Mouse (Mus musculus) cerebellum, adult 2 months (tissue): Measurements from ENCODE around the gene Cul7. TPM values are rescaled to one million over a fixed set of nuclear protein-coding genes. Genes with fewer than 3 reads are reported as not detected.

Experiments used
- DNase-seq, 2 experiments: peaks; one replicate each; pipeline ENCODE4 v3.0.0; 2021
- H3K27ac ChIP-seq: fragments of 200-500 bp; 2 replicates; pipeline ENCODE4 v1.5.1; 2012; ENCODE audit warnings: low read length, control low read depth, inconsistent platforms; ENCODE audit not compliant: insufficient read depth
- H3K27me3 ChIP-seq: fragments of 200-500 bp; 2 replicates; pipeline ENCODE4 v1.6.1; 2012; ENCODE audit warnings: inconsistent platforms, mild to moderate bottlenecking, low read length, moderate library complexity; ENCODE audit not compliant: control insufficient read depth, insufficient read depth
- H3K4me1 ChIP-seq: fragments of 200-500 bp; 2 replicates; pipeline ENCODE4 v1.6.1; 2011; ENCODE audit warnings: low read length; ENCODE audit not compliant: control insufficient read depth, insufficient read depth
- H3K4me3 ChIP-seq: fragments of 200-500 bp; replicated peaks from 2 replicates; pipeline ENCODE3; 2011; ENCODE audit warnings: mild to moderate bottlenecking, low read depth, low read length, control low read depth; ENCODE audit not compliant: insufficient read depth
- CTCF ChIP-seq: fragments of 200-500 bp; IDR thresholded peaks from 2 replicates; pipeline ENCODE4 v1.5.1; 2011; ENCODE audit warnings: low read depth, mild to moderate bottlenecking, control low read depth, low read length, moderate library complexity, borderline replicate concordance; ENCODE audit not compliant: insufficient read depth
- POLR2A ChIP-seq: fragments of 200-500 bp; IDR thresholded peaks from 2 replicates; pipeline ENCODE4 v1.6.1; 2011; ENCODE audit warnings: low read length, control low read depth, borderline replicate concordance; ENCODE audit not compliant: insufficient read depth
- WGBS: fragments of 180-500 bp; shearing (Covaris S2); methylation state at CpG from one replicate; pipeline ENCODE4 v1.1.7; 2018; 5-methylcytosine and 5-hydroxymethylcytosine counted together
- polyA plus RNA-seq: library from polyadenylated mRNA; depleted of rRNA; stranded (reverse); fragments of >200 nt; gene quantifications from 2 replicates; pipeline ENCODE4 v1.2.3, GENCODE M21; 2012

Gene Cul7
- polyA plus RNA-seq, 1 experiment = 43.3 TPM

DNA sequence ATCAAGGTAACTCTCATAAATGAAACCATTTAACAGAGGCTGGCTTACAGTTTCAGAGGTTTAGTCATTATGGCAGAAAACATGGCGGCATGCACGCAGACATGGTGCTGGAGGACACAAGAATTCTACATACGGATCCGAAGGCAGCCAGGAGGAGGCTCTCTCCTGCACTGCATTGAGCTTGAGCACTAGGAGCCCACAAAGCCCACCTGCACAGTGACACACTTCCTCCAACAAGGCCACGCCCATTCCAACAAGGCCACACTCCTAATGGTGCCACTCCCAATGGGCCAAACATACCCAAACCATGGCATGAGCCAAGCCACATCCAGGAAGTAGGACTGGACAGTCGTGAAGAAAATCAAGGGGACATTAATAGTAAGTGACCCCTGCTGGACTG lies 38.8 kb upstream of the Cul7 start:
- Histone ChIP-seq H3K27me3 (no peaks in the 10 kb centered on the region), H3K4me1 (no peaks in the 10 kb centered on the region; the same call in 1 of the 2 replicates), H3K4me3 (no peak overlapping the region), H3K27ac (no peak overlapping the region)
- no peak for TF ChIP-seq POLR2A
- TF ChIP-seq CTCF = no peak
- no peak for DNase-seq
- WGBS = 97% methylated on average over 6 of the region's 6 CpGs

- 76% methylated on average over 2 of the region's 2 CpGs for WGBS
- DNase-seq = no peak
- H3K4me3 ChIP-seq = no peak overlapping the region
- no peaks in the 10 kb centered on the region; the same call in 1 of the 2 replicates for H3K4me1 ChIP-seq
- no peak overlapping the region for H3K27ac ChIP-seq
- TF ChIP-seq CTCF (no peak), POLR2A (no peak)
- H3K27me3 ChIP-seq = no peaks in the 10 kb centered on the region
Measured at GRCm38 (mm10) chr17:46612189-46612588, 37.9 kb upstream of the Cul7 start.

GRCm38 (mm10) chr17:46612820-46613219 lies 37.3 kb upstream of the Cul7 start:
- TF ChIP-seq CTCF = no peak
- TF ChIP-seq POLR2A = no peak
- H3K27me3 ChIP-seq = no peaks in the 10 kb centered on the region
- WGBS = 22% methylated on average over 4 of the region's 4 CpGs
- H3K27ac ChIP-seq = no peak overlapping the region
- DNase-seq = no peak
- no peak overlapping the region for H3K4me3 ChIP-seq
- H3K4me1 ChIP-seq = no peaks in the 10 kb centered on the region; the same call in 1 of the 2 replicates

GRCm38 (mm10) chr17:46613229-46613628 lies 36.9 kb upstream of the Cul7 start:
- no peak overlapping the region for H3K4me3 ChIP-seq
- 51% methylated on average over 3 of the region's 3 CpGs for WGBS
- H3K4me1 ChIP-seq = no peaks in the 10 kb centered on the region; the same call in 1 of the 2 replicates
- H3K27me3 ChIP-seq = no peaks in the 10 kb centered on the region
- no peak for TF ChIP-seq CTCF
- no peak for TF ChIP-seq POLR2A
- no peak overlapping the region for H3K27ac ChIP-seq
- DNase-seq = no peak

DNA sequence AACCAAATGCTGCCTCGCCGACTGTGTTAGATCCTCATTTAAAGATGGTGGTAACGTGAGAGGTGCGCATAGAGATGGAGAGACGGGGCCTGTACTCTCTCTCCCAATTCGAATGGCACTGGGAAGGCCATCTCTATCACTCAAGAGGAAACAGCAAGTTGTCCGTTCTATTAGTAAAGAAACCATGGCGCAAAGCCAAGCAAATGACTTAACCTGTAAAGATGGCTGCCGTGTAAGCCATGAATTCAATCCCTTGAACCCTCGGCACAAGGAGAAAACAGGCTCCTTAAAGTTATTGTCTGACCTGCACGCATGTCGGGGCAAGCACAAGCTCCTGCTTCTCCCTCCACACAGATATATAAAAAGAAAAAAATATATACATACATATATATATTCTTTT lies 32.3 kb upstream of the Cul7 start:
- Histone ChIP-seq H3K27ac (no peak overlapping the region), H3K4me1 (peaks cover 10% of the 10 kb centered on the region), H3K27me3 (no peaks in the 10 kb centered on the region), H3K4me3 (no peak overlapping the region)
- WGBS = 84% methylated on average over 12 of the region's 12 CpGs
- DNase-seq = no peak
- TF ChIP-seq CTCF = no peak
- TF ChIP-seq POLR2A = no peak

DNA sequence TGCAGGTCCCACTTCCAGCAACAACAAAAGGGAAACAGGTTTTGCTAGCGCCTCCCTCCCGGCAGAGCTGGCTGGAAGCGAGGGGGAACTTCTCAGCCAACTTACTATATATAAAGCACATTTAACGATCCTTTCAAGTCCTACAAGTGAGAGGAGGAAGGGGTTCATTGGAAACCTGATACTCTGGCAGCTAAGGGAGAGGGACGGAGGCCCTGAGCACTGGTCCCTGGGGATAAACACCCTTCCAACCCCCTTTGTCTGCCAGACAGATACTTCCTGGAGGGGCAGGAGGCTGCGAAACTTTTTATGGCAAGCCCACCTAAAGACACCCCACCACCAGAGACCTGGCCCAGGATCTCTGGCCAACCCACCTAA lies 31.8 kb upstream of the Cul7 start:
- H3K4me1 ChIP-seq = peaks cover 13% of the 10 kb centered on the region
- WGBS = 61% methylated on average over 6 of the region's 6 CpGs
- no peak for DNase-seq
- no peak overlapping the region for H3K27ac ChIP-seq
- H3K4me3 ChIP-seq = no peak overlapping the region
- TF ChIP-seq CTCF (no peak), POLR2A (no peak)
- H3K27me3 ChIP-seq = no peaks in the 10 kb centered on the region

DNA sequence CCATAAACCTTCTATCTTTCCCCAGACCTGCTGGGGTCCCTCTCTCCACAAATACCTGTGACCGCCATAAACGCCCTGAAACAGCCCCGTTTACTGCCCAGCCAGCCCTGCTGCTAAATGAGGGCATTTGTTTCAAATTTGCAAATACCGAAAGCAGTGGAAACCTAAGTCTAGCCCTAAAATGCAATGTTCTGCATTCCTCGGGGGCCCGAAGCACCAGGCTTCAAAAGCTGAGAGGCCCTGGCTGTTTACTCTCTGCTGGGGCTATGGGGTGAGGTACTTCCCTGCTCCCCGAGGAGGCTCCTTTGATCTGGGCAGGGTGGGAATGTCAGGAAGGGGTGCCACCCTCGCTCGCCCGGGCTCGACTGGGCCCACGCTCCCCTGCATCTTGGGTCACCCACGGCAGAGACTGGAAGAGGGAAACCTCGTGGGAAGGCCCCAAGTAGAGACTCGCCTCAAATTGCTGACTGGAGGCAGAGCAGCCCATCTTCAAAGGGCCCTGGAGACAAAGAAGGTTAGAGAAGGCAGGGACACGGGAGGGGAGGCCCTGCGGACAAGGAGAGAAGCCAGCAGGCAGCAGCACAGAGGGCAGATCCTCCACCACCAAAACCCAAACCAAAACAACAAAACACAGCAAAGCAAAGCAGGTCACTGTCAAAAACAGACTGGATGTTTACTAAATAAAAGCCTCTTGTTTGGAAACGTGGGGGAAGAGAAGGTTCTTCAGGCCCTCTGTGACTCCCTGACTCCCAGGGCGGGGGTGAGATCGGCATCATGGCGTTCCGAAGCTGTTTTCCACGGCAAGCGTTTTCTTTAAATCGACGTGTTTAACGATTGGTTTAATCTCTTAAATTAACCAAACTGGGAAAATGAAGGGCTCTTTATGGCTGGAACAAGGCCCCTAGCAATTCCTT lies 31.1 kb upstream of the Cul7 start:
- Histone ChIP-seq H3K27ac (no peak overlapping the region), H3K27me3 (no peaks in the 10 kb centered on the region), H3K4me1 (peaks cover 13% of the 10 kb centered on the region), H3K4me3 (no peak overlapping the region)
- no peak for DNase-seq
- TF ChIP-seq CTCF (no peak), POLR2A (no peak)
- 72% methylated on average over 27 of the region's 27 CpGs for WGBS
